Mouse (Mus musculus) embryonic facial prominence, embryonic 13.5 days (tissue): ENCODE measurements at regions not wholly inside any gene's neighbourhood (a gene's known extent, or its start where the extent isn't known, plus 50 kb on each side); places are given as distances from the start of the nearest gene placed in this dataset.

Experiments used
- ATAC-seq: fragments of 200-750 bp; cut with Nextera tagmentation; 2 replicates; pipeline ENCODE4 v1.8.0; 2017; ENCODE audit warnings: low read depth; ENCODE audit not compliant: insufficient number of reproducible peaks, insufficient read depth, low FRiP score, low TSS enrichment
- H3K27ac ChIP-seq: fragments of 300-500 bp; sonication (generic); 2 replicates; pipeline ENCODE4 v1.5.1; 2015; ENCODE audit warnings: moderate library complexity, mild to moderate bottlenecking, inconsistent platforms
- H3K27me3 ChIP-seq: fragments of 300-500 bp; sonication (generic); 2 replicates; pipeline ENCODE4 v1.6.1; 2015; ENCODE audit warnings: mild to moderate bottlenecking, inconsistent platforms
- H3K36me3 ChIP-seq: fragments of 300-500 bp; sonication (generic); 2 replicates; pipeline ENCODE4 v1.6.1; 2015; ENCODE audit warnings: mild to moderate bottlenecking, inconsistent platforms
- H3K4me1 ChIP-seq: fragments of 300-500 bp; sonication (generic); 2 replicates; pipeline ENCODE4 v1.6.1; 2015; ENCODE audit warnings: inconsistent platforms
- H3K4me2 ChIP-seq: fragments of 300-500 bp; sonication (generic); 2 replicates; pipeline ENCODE4 v1.6.1; 2015; ENCODE audit warnings: moderate library complexity, mild to moderate bottlenecking, inconsistent platforms
- H3K4me3 ChIP-seq: fragments of 300-500 bp; sonication (generic); 2 replicates; pipeline ENCODE4 v1.5.1; 2015; ENCODE audit warnings: mild to moderate bottlenecking, inconsistent platforms
- H3K9ac ChIP-seq: fragments of 300-500 bp; sonication (generic); 2 replicates; pipeline ENCODE4 v1.6.1; 2015; ENCODE audit warnings: mild to moderate bottlenecking, inconsistent platforms
- H3K9me3 ChIP-seq: fragments of 300-500 bp; sonication (generic); 2 replicates; pipeline ENCODE4 v1.6.1; 2016; ENCODE audit warnings: inconsistent platforms
- WGBS: fragments of 180-500 bp; shearing (Covaris S2); methylation state at CpG from one replicate; pipeline ENCODE4 v1.1.7; 2015; ENCODE audit warnings: mixed read lengths; 5-methylcytosine and 5-hydroxymethylcytosine counted together

DNA sequence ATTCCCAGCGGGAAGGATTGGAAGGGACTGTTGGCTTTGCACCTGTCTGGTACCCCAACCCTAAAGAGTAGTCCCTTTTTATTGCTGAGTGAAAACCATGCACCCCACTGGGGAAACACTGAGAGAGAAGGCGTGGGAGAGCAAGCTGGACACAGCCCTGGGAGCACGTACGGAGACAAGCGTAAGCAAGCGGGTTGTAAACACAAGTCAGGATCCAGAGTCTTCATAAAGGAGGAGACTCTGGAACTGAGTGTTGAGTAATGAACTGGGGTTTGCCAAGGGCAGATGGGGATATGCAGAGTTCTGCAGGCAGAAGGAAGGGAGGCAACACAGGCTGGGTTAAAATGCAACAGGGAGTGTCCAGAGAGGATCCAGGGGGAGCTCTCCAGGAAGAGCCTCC lies 141.5 kb upstream of the Dyrk2 start:
- Histone ChIP-seq H3K4me2 (no peak overlapping the region), H3K4me3 (no peak overlapping the region), H3K9me3 (no peaks in the 10 kb centered on the region), H3K27me3 (no peaks in the 10 kb centered on the region), H3K4me1 (peaks cover 45% of the 10 kb centered on the region), H3K9ac (no peak overlapping the region), H3K36me3 (no peaks in the 10 kb centered on the region), H3K27ac (no peak overlapping the region)
- WGBS, result 87% methylated on average over 6 of the region's 6 CpGs
- no peak for ATAC-seq

DNA sequence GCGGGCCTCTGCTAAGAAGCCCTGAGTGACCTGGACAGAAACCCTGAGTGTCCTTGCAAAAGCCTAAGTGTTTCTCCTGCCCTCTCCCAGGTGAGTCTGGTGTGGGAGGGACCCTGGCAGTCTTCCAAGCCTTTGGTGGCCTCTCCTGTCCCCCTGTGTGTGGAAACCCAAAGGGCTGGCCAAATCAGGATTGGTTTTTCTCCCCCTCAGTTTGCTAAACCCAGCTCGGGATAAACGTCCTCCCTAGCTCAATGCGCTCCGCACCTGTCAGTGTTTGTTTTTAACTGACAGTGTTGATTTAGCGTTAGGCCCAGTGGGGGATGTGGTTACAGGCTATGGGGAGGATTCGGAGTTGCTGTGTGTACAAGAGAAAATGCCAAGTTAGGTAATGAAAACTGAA lies 140.9 kb upstream of the Dyrk2 start:
- WGBS, result 33% methylated on average over 7 of the region's 7 CpGs
- no peak overlapping the region for H3K27ac ChIP-seq
- no peak overlapping the region for H3K9ac ChIP-seq
- H3K4me2 ChIP-seq, result no peak overlapping the region
- no peak for ATAC-seq
- peaks cover 44% of the 10 kb centered on the region for H3K4me1 ChIP-seq
- no peak overlapping the region for H3K4me3 ChIP-seq
- H3K36me3 ChIP-seq, result no peaks in the 10 kb centered on the region
- H3K9me3 ChIP-seq, result no peaks in the 10 kb centered on the region
- H3K27me3 ChIP-seq, result no peaks in the 10 kb centered on the region

DNA sequence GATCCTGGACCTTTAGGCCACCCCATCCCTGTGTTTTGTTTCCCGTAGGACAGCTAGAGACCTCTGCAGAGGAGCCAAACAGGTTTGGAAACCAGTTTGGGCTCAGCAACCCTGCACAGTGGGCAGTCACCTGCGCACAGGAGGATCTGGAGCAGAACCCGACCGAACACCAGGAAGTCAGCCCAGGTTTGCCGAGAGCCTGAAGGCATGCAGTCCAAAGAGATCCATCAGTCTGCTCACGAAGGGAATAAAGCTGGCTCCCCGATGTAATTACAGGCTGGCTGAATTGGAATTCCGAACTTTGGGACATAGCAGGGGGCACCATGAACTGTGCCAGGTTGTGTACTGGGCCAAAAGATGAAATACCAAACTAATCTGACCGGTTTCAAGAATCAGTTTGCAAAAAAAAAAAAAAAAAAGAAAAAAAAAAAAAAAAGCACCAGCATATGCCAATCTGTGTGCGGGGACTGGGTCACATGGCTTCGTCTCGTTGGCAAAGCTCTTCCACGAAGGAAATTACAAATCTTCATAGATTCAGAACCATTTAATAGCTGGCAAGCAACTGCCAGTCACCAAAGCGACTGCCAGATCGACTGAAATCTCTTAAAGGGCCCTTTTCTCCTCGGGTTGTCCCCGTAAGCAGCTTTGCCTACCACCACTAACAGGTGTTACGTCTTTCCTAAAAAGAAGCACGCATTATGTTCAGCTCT lies 137.0 kb upstream of the Dyrk2 start:
- ATAC-seq, result no peak

DNA sequence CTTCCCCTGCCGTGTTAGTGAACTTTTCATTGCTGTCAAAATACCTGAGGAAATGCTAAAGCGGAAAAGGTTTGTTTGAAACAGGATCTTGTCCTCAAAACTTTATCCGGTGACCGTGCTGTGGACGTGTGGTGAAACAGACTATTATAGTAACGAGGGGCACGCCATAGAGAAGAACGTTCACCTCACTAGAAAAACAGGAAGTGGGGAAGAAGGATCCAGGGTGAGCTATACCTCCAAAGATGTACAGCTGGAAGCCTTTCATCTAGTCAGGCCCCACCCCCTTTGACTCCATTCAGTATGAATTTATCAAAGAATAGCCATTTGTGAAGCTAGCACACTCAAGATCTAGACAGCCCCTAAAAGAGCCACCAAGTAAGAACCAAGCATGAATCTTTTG lies 135.5 kb upstream of the Dyrk2 start:
- Histone ChIP-seq H3K9me3 (no peaks in the 10 kb centered on the region), H3K9ac (no peak overlapping the region), H3K4me1 (peaks cover 14% of the 10 kb centered on the region), H3K4me2 (no peak overlapping the region), H3K27me3 (no peaks in the 10 kb centered on the region), H3K4me3 (no peak overlapping the region), H3K36me3 (no peaks in the 10 kb centered on the region), H3K27ac (no peak overlapping the region)
- ATAC-seq, result no peak
- WGBS, result 80% methylated on average over 8 of the region's 8 CpGs

More for the DNA sequence above, 137.0 kb upstream of the Dyrk2 start:
- H3K4me2 ChIP-seq, result no peak overlapping the region
- 81% methylated on average over 19 of the region's 19 CpGs for WGBS
- H3K9ac ChIP-seq, result no peak overlapping the region
- peaks cover 26% of the 10 kb centered on the region for H3K4me1 ChIP-seq
- no peaks in the 10 kb centered on the region for H3K27me3 ChIP-seq
- H3K36me3 ChIP-seq, result no peaks in the 10 kb centered on the region
- H3K9me3 ChIP-seq, result no peaks in the 10 kb centered on the region
- no peak overlapping the region for H3K27ac ChIP-seq
- H3K4me3 ChIP-seq, result no peak overlapping the region

DNA sequence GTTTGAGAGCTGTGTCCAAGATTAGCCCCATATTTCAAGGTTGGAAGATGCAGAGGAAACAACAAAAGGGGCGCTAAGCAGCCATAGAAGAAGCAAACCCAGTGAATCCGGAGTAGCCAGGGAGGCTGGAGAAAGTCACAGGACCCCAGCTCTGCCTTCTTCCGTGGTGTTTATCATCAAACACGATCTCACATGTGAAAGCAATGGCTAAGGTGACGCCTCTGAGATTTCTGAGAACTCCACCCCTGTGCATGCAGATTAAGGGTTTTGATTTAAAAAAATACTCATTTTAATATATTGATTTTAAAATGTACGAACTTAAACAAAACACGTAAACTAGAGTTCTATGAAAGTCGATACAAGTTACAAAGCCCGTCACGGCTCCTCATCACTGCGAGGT lies 134.4 kb upstream of the Dyrk2 start:
- no peaks in the 10 kb centered on the region for H3K36me3 ChIP-seq
- H3K4me1 ChIP-seq, result peaks cover 12% of the 10 kb centered on the region
- H3K4me3 ChIP-seq, result no peak overlapping the region
- no peaks in the 10 kb centered on the region for H3K9me3 ChIP-seq
- no peak overlapping the region for H3K9ac ChIP-seq
- no peak for ATAC-seq
- H3K27ac ChIP-seq, result no peak overlapping the region
- H3K27me3 ChIP-seq, result no peaks in the 10 kb centered on the region
- no peak overlapping the region for H3K4me2 ChIP-seq
- WGBS, result 85% methylated on average over 11 of the region's 11 CpGs

DNA sequence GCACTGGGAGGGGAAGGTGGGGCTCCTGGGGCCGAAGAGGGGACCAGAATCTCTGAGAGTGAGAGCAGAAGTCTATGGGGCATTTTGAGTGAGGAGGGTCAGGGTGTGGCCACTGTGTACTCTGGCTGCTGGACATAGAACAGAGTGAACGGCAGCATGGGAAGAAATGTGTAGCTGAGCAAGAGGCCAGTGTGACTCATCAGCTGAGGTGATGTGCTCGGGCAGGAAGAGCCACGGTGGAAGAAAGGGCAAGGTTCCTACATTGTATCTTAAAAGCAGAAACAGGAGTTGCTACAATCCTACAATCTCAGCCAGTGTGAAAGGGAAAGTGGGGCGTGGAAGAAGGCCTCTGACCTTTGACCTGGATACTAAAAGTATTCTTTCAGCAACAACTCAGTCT lies 133.8 kb upstream of the Dyrk2 start:
- Histone ChIP-seq H3K36me3 (no peaks in the 10 kb centered on the region), H3K4me2 (no peak overlapping the region), H3K27me3 (no peaks in the 10 kb centered on the region), H3K9me3 (no peaks in the 10 kb centered on the region), H3K4me3 (no peak overlapping the region), H3K27ac (no peak overlapping the region), H3K9ac (no peak overlapping the region), H3K4me1 (peaks cover 9% of the 10 kb centered on the region)
- WGBS, result 65% methylated on average over 5 of the region's 5 CpGs
- ATAC-seq, result no peak

DNA sequence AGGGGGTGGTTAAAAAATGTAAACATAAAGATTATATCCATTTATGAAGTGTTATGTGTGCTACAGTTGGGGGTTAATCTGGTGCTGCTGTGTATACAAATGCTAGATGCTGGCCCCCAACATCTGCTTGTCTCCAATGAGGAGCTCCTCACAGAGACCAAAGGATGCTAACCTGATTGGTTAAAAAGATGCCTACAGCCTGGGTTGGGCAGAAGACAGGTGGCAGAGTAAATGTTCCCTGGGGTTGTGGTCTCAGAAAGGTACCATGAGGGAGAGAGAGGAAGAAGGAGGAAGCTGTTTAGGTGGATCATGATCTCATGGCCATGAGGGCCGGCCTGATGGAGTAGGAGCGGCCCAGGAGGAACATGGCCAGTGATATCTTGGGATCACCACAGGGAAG lies 133.0 kb upstream of the Dyrk2 start:
- 90% methylated on average over 2 of the region's 2 CpGs for WGBS
- Histone ChIP-seq H3K36me3 (no peaks in the 10 kb centered on the region), H3K4me1 (peaks cover 3% of the 10 kb centered on the region; the same call in 1 of the 2 replicates), H3K9ac (no peak overlapping the region), H3K27ac (no peak overlapping the region), H3K27me3 (no peaks in the 10 kb centered on the region), H3K4me3 (no peak overlapping the region), H3K4me2 (no peak overlapping the region), H3K9me3 (no peaks in the 10 kb centered on the region)
- ATAC-seq, result no peak

DNA sequence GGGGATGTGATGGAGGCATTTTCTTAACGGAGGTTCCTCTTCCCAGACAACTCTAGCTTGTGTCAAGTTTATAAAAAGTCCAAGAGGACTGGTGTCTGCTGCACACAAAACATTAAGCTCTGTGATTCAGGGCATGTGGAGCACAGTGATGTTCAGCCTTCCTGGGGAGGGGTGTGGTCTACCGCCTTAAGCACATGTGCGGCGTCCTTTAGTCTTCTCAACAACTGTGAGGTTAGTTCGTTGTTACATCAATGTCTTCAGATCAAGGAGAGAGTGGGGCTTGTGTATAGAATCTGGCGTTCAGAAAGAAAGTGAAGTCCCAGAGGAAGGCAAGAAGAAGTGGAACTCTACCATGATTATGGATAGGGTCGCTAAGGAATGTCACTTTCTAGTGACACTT lies 131.9 kb upstream of the Dyrk2 start:
- no peak overlapping the region for H3K9ac ChIP-seq
- no peaks in the 10 kb centered on the region for H3K4me1 ChIP-seq
- H3K27ac ChIP-seq, result no peak overlapping the region
- no peak overlapping the region for H3K4me2 ChIP-seq
- no peaks in the 10 kb centered on the region for H3K27me3 ChIP-seq
- H3K4me3 ChIP-seq, result no peak overlapping the region
- no peaks in the 10 kb centered on the region for H3K9me3 ChIP-seq
- no peak for ATAC-seq
- 86% methylated on average over 7 of the region's 7 CpGs for WGBS
- H3K36me3 ChIP-seq, result no peaks in the 10 kb centered on the region

DNA sequence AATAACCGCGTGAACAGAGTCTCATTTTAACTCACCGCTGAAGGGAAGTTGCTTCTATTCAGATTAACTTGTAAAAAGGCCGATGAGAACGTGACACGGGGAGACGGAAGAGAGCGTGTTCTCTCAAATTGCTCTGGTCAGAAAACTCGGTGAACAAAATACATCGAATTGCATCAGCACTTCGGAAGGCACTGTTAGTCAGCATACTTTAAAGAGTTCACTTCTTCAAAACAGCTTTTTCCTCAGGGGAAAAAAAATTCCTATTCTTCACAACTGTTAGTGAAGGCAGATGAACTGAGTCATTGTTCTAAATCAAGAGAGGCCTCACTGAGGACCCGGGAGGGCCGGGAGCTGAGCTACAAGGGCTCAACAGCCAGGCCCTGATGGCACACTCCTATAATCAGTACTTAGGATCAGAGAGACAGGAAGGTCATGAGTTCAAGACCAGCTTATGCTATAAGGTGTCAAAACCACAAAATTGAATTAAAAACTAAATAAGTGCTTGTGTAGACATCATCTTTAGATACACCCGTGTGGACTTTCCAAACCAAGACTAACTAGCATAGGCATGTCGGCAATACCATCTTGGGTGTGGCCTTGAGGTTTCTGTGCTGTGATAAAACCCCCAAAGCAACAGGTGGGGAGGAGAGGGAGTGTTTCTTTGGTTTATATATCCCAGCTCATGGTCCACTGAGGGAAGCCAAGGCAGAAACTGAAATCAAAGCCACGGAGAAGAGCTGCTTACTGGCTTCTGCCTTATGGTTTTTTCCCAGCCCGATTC lies 131.2 kb upstream of the Dyrk2 start:
- Histone ChIP-seq H3K4me2 (no peak overlapping the region), H3K9ac (no peak overlapping the region), H3K27ac (no peak overlapping the region), H3K4me3 (no peak overlapping the region), H3K27me3 (no peaks in the 10 kb centered on the region), H3K4me1 (no peaks in the 10 kb centered on the region), H3K36me3 (no peaks in the 10 kb centered on the region), H3K9me3 (no peaks in the 10 kb centered on the region)
- no peak for ATAC-seq
- 59% methylated on average over 17 of the region's 17 CpGs for WGBS

DNA sequence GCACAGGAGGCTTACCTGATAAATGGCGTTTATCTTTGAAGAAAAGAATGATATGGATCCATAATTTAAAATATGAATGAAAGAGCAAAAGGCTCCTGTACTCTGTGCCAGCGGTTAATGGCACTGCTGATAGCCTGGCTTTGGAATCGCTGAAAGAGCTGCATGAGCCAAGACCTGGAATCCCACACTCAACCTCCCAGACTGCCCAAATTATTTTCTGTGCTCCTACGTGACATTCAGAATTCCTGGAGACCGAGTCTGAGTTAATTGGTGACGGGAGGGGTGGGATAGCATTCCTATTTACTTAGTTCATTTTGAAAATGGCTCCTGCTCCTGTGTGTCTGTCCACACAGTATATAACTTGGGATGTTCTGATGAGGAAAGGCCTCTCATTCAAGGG lies 129.0 kb upstream of the Dyrk2 start:
- no peak for ATAC-seq
- Histone ChIP-seq H3K36me3 (no peaks in the 10 kb centered on the region), H3K9ac (no peak overlapping the region), H3K4me3 (no peak overlapping the region), H3K27me3 (no peaks in the 10 kb centered on the region), H3K4me2 (no peak overlapping the region), H3K27ac (no peak overlapping the region), H3K4me1 (peaks cover 3% of the 10 kb centered on the region; the same call in 1 of the 2 replicates), H3K9me3 (no peaks in the 10 kb centered on the region)
- 75% methylated on average over 6 of the region's 6 CpGs for WGBS

DNA sequence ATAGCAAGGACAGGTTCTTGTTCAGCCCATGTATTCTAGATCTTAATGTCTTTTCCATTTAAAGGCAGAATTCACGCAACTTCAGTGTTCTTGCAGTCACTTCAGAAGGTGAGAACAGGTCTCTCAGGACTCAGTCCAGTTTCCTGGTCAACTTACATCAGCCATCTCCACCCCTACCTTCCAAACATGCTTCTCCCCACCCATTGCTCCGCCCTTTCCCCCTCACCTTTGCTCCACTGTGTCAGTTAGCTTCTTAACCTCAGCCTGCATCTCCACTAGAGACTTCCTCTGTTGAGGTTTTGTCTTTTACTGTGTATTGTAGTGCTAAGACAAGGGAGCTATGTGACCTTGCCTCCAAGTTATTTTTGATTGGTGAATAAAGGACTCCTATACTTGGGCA lies 127.0 kb upstream of the Dyrk2 start:
- H3K9me3 ChIP-seq, result no peaks in the 10 kb centered on the region
- no peak overlapping the region for H3K9ac ChIP-seq
- H3K4me3 ChIP-seq, result no peak overlapping the region
- no peaks in the 10 kb centered on the region for H3K36me3 ChIP-seq
- WGBS, result 96% methylated on average over 2 of the region's 2 CpGs
- H3K27ac ChIP-seq, result no peak overlapping the region
- no peak overlapping the region for H3K4me2 ChIP-seq
- H3K27me3 ChIP-seq, result no peaks in the 10 kb centered on the region
- no peak for ATAC-seq
- peaks cover 6% of the 10 kb centered on the region for H3K4me1 ChIP-seq
